Mouse (Mus musculus): ENCODE results near the gene Nell2. TPM values are rescaled to one million over a fixed set of nuclear protein-coding genes. Genes with fewer than 3 reads are reported as not detected.

Gene Nell2
- polyA plus RNA-seq, 2 experiments: 0.20 TPM

- no peaks in the 10 kb centered on the region for H3K4me1 ChIP-seq (replicated peaks; ENCODE audit: control insufficient read depth in 2 of 2, insufficient read depth in 2 of 2, low read length in 1 of 2)
- TF ChIP-seq CTCF (IDR thresholded peaks at IDR 0.05; ENCODE audit: low read depth): no peak
- TF ChIP-seq EP300 (IDR thresholded peaks at IDR 0.05; ENCODE audit: low read depth): no peak
- no peak overlapping the region for H3K4me2 ChIP-seq (ENCODE audit: low read depth)
- H3K4me3 ChIP-seq (ENCODE audit: insufficient read depth in 1 of 2, low read depth in 2 of 2, low read length in 2 of 2): no peak overlapping the region
- ATAC-seq (ENCODE audit: insufficient read depth) (no peak), DNase-seq (ENCODE audit: low read depth in 3 of 3, low spot score in 3 of 3) (no peak)
- no peaks in the 10 kb centered on the region for H3K27me3 ChIP-seq (ENCODE audit: control insufficient read depth, insufficient read depth, low read length)
- no peak overlapping the region for H3K27ac ChIP-seq
- H3K36me3 ChIP-seq (replicated peaks; ENCODE audit: control insufficient read depth, insufficient read depth, low read depth): no peaks in the 10 kb centered on the region
- H3K9ac ChIP-seq (replicated peaks): no peak overlapping the region
- WGBS (ENCODE audit: insufficient replicate concordance): 67% methylated on average over 6 of the region's 6 CpGs
- no peaks in the 10 kb centered on the region for H3K9me3 ChIP-seq (ENCODE audit: control insufficient read depth, low read length)
Observed at GRCm38 (mm10) chr15:95285199-95285598, 243.2 kb downstream of the Nell2 start.

GRCm38 (mm10) chr15:95280986-95281385 is 247.4 kb downstream of the Nell2 start:
- ATAC-seq (ENCODE audit: insufficient read depth) (no peak), DNase-seq (ENCODE audit: low read depth in 3 of 3, low spot score in 3 of 3) (no peak)
- no peak overlapping the region for H3K9ac ChIP-seq (replicated peaks)
- no peaks in the 10 kb centered on the region for H3K27me3 ChIP-seq (ENCODE audit: control insufficient read depth, insufficient read depth, low read length)
- TF ChIP-seq CTCF (IDR thresholded peaks at IDR 0.05; ENCODE audit: low read depth) (no peak), EP300 (IDR thresholded peaks at IDR 0.05; ENCODE audit: low read depth) (no peak)
- H3K9me3 ChIP-seq (ENCODE audit: control insufficient read depth, low read length): no peaks in the 10 kb centered on the region
- WGBS (ENCODE audit: insufficient replicate concordance): 64% methylated on average over 2 of the region's 2 CpGs
- H3K4me1 ChIP-seq (replicated peaks; ENCODE audit: control insufficient read depth in 2 of 2, insufficient read depth in 2 of 2, low read length in 1 of 2): no peaks in the 10 kb centered on the region
- H3K36me3 ChIP-seq (replicated peaks; ENCODE audit: control insufficient read depth, insufficient read depth, low read depth): no peaks in the 10 kb centered on the region
- H3K27ac ChIP-seq: no peak overlapping the region
- no peak overlapping the region for H3K4me2 ChIP-seq (ENCODE audit: low read depth)
- no peak overlapping the region for H3K4me3 ChIP-seq (ENCODE audit: insufficient read depth in 1 of 2, low read depth in 2 of 2, low read length in 2 of 2)

GRCm38 (mm10) chr15:95278001-95278400 is 250.4 kb downstream of the Nell2 start:
- Histone ChIP-seq H3K4me2 (ENCODE audit: low read depth) (no peak overlapping the region), H3K27me3 (ENCODE audit: control insufficient read depth, insufficient read depth, low read length) (no peaks in the 10 kb centered on the region), H3K27ac (no peak overlapping the region), H3K9me3 (ENCODE audit: control insufficient read depth, low read length) (no peaks in the 10 kb centered on the region), H3K9ac (replicated peaks) (no peak overlapping the region), H3K36me3 (replicated peaks; ENCODE audit: control insufficient read depth, insufficient read depth, low read depth) (no peaks in the 10 kb centered on the region), H3K4me1 (replicated peaks; ENCODE audit: control insufficient read depth in 2 of 2, insufficient read depth in 2 of 2, low read length in 1 of 2) (no peaks in the 10 kb centered on the region), H3K4me3 (ENCODE audit: insufficient read depth in 1 of 2, low read depth in 2 of 2, low read length in 2 of 2) (no peak overlapping the region)
- WGBS (ENCODE audit: insufficient replicate concordance): 68% methylated on average over 4 of the region's 4 CpGs
- ATAC-seq (ENCODE audit: insufficient read depth) (no peak), DNase-seq (ENCODE audit: low read depth in 3 of 3, low spot score in 3 of 3) (no peak)
- TF ChIP-seq CTCF (IDR thresholded peaks at IDR 0.05; ENCODE audit: low read depth) (no peak), EP300 (IDR thresholded peaks at IDR 0.05; ENCODE audit: low read depth) (no peak)

- Histone ChIP-seq H3K4me2 (ENCODE audit: low read depth) (no peak overlapping the region), H3K9me3 (ENCODE audit: control insufficient read depth, low read length) (no peaks in the 10 kb centered on the region), H3K27me3 (ENCODE audit: control insufficient read depth, insufficient read depth, low read length) (no peaks in the 10 kb centered on the region), H3K9ac (replicated peaks) (no peak overlapping the region), H3K4me1 (replicated peaks; ENCODE audit: control insufficient read depth in 2 of 2, insufficient read depth in 2 of 2, low read length in 1 of 2) (no peaks in the 10 kb centered on the region), H3K27ac (no peak overlapping the region), H3K4me3 (ENCODE audit: insufficient read depth in 1 of 2, low read depth in 2 of 2, low read length in 2 of 2) (no peak overlapping the region), H3K36me3 (replicated peaks; ENCODE audit: control insufficient read depth, insufficient read depth, low read depth) (no peaks in the 10 kb centered on the region)
- no peak for ATAC-seq (ENCODE audit: insufficient read depth)
- no peak for DNase-seq (ENCODE audit: low read depth in 3 of 3, low spot score in 3 of 3)
- TF ChIP-seq CTCF (IDR thresholded peaks at IDR 0.05; ENCODE audit: low read depth) (no peak), EP300 (IDR thresholded peaks at IDR 0.05; ENCODE audit: low read depth) (no peak)
- 67% methylated on average over 3 of the region's 3 CpGs for WGBS (ENCODE audit: insufficient replicate concordance)
Observed at GRCm38 (mm10) chr15:95276556-95276955, 251.8 kb downstream of the Nell2 start.

- DNase-seq (ENCODE audit: low read depth in 3 of 3, low spot score in 3 of 3) (no peak), ATAC-seq (ENCODE audit: insufficient read depth) (no peak)
- TF ChIP-seq EP300 (IDR thresholded peaks at IDR 0.05; ENCODE audit: low read depth) (no peak), CTCF (IDR thresholded peaks at IDR 0.05; ENCODE audit: low read depth) (no peak)
- Histone ChIP-seq H3K27ac (no peak overlapping the region), H3K9me3 (ENCODE audit: control insufficient read depth, low read length) (no peaks in the 10 kb centered on the region), H3K4me3 (ENCODE audit: insufficient read depth in 1 of 2, low read depth in 2 of 2, low read length in 2 of 2) (no peak overlapping the region), H3K4me1 (replicated peaks; ENCODE audit: control insufficient read depth in 2 of 2, insufficient read depth in 2 of 2, low read length in 1 of 2) (no peaks in the 10 kb centered on the region), H3K27me3 (ENCODE audit: control insufficient read depth, insufficient read depth, low read length) (no peaks in the 10 kb centered on the region), H3K36me3 (replicated peaks; ENCODE audit: control insufficient read depth, insufficient read depth, low read depth) (no peaks in the 10 kb centered on the region), H3K4me2 (ENCODE audit: low read depth) (no peak overlapping the region), H3K9ac (replicated peaks) (no peak overlapping the region)
- WGBS (ENCODE audit: insufficient replicate concordance): 53% methylated on average over 5 of the region's 5 CpGs
Observed at GRCm38 (mm10) chr15:95275553-95275952, 252.8 kb downstream of the Nell2 start.
